Mouse (Mus musculus) CH12.LX (cell line): ENCODE data around the gene Gm27027.

Source experiments
- CTCF ChIP-seq, 2 experiments: IDR thresholded peaks in 1 of 2; conservative IDR thresholded peaks in 1 of 2; 2 replicates each; pipeline ENCODE4 v1.5.1; 2011 to 2012; ENCODE audit warnings: low read depth in 2 of 2, low read length in 2 of 2, improper control_type of control experiment in 1 of 2, inconsistent platforms in 1 of 2, mild to moderate bottlenecking in 1 of 2, moderate library complexity in 1 of 2
- MEF2A ChIP-seq: IDR thresholded peaks from 2 replicates; pipeline ENCODE4 v1.6.1; 2014; ENCODE audit warnings: low read depth, mild to moderate bottlenecking, inconsistent platforms, low read length, improper control_type of control experiment, borderline replicate concordance
- POLR2A ChIP-seq: IDR thresholded peaks from 2 replicates; pipeline ENCODE4 v1.6.1; 2011; ENCODE audit warnings: low read depth, mild to moderate bottlenecking, improper control_type of control experiment, low read length
- RCOR1 ChIP-seq: conservative IDR thresholded peaks from 2 replicates; pipeline ENCODE4 v1.6.1; 2012; ENCODE audit warnings: low read depth, mild to moderate bottlenecking, inconsistent platforms, low read length, improper control_type of control experiment
- SIN3A ChIP-seq: IDR thresholded peaks from 2 replicates; pipeline ENCODE4 v1.6.1; 2012; ENCODE audit warnings: low read length, improper control_type of control experiment, inconsistent platforms
- ZC3H11A ChIP-seq: IDR thresholded peaks from 2 replicates; pipeline ENCODE4 v1.6.1; 2012; ENCODE audit warnings: low read depth, mild to moderate bottlenecking, inconsistent platforms, low read length, improper control_type of control experiment
- ZNF384 ChIP-seq: IDR thresholded peaks from 2 replicates; pipeline ENCODE4 v1.6.1; 2012; ENCODE audit warnings: low read depth, low read length, improper control_type of control experiment, inconsistent platforms

- TF ChIP-seq ZC3H11A (no peak), SIN3A (no peak), CTCF (conservative IDR thresholded peaks at IDR 0.05 in 1 of 2, IDR thresholded peaks at IDR 0.05 in 1 of 2; ENCODE audit: low read depth in 2 of 2, low read length in 2 of 2) (no peak), POLR2A (no peak), ZNF384 (no peak), MEF2A (no peak), RCOR1 (no peak)
These were observed 57.6 kb downstream of the Gm27027 start for GRCm38 (mm10) chr2:93938534-93938933.
